Mouse (Mus musculus) leukemia stem cell, adult 10-12 weeks (primary cell): ENCODE measurements around the gene Ccr3. TPM values are rescaled to one million over a fixed set of nuclear protein-coding genes. Genes with fewer than 3 reads are reported as not detected.

Source experiments
- polyA plus RNA-seq: library from polyadenylated mRNA; stranded (reverse); fragments of >175 nt; gene quantifications from 2 replicates; pipeline ENCODE4 v1.2.3, GENCODE M21; 2012; ENCODE audit warnings: low replicate concordance

Gene Ccr3
- 0.68 TPM in 1 of 2 replicates, not detected in the other for polyA plus RNA-seq

GRCm38 (mm10) chr9:124021672-124022071, at the start of gene Ccr3:
TSS of gene Ccr3 (plus strand) at chr9:124021972.

DNA sequence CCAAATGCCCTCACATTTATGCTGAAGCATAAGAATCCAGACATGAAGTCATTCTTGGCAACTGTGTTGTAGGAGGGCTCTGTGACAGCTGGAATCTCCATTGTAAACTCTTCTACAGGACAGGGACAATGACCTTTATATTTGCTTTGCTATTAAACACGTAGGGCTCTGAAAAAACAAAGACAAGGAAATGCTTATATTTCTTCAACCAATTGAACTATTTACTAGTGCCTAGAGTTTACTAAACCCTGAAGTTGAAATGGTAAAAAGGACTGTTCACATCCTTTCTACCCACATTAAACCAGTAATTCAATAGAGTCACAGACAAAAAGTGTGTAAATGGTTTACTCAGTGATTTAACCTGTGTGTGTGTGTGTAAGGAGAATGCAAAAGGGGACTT, 43.5 kb upstream of the Ccr3 start, which contains the start of gene Ccr1l1:
TSS of gene Ccr1l1 (minus strand) at position 101 of the 400 bp plus-strand sequence.

Other genes with a start within 250 kb of the Ccr3 start
- 0.09 and 0.12 TPM in 2 replicates for gene Cxcr6, start 215.5 kb upstream of the Ccr3 start, polyA plus RNA-seq
- gene Fyco1, start 170.1 kb upstream of the Ccr3 start, polyA plus RNA-seq: 1.6 and 1.9 TPM in 2 replicates
- gene Xcr1, start 159.9 kb upstream of the Ccr3 start, polyA plus RNA-seq: 0.05 and 0.13 TPM in 2 replicates
- not detected in 2 replicates for gene Ccr1, start 53.3 kb upstream of the Ccr3 start, polyA plus RNA-seq
- gene Ccr1l1, start 43.6 kb upstream of the Ccr3 start, polyA plus RNA-seq: not detected in 2 replicates
- 0.17 and 0.66 TPM in 2 replicates for gene Ccr2, start 80.0 kb downstream of the Ccr3 start, polyA plus RNA-seq
- gene Ccr5, start 99.6 kb downstream of the Ccr3 start, polyA plus RNA-seq: 0.32 and 0.92 TPM in 2 replicates